Mouse (Mus musculus): ENCODE results near the gene Rin2.

Gene Rin2

DNA sequence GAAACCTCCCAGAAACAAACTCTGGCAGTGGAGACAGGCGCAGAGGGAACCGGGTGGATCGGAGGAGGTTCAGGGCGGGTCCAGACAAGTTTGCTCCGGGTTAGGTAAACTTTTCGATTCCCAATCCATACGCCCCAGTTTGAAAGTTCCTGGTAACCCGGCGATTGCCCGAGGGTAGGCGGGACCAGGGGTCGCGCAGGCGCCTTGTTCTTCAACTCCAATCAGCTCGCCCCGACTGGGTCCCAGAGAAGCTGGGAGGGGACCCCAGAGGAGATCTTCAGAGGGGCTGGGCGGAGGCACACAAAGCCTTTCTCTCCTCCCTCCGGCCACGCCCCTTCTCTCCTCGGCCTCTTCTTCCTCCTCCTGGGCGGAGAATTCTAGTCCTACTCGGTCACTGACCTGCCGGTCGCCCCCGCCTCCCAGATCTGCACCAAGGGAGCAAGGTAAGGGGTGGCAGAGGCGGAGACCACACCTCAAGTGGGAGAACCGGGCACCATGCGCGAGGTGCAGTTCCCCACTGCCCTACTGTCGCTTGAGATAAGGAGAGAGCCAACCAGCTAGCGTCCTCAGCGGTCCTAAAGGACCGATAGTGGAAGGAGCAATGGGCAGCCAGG lies at the start of gene Rin2:
Gene Rin2, plus strand, starts transcription at position 74 of the 614 bp plus-strand sequence.
- in situ Hi-C loops (cut with MboI, MseI), result no loop called here

DNA sequence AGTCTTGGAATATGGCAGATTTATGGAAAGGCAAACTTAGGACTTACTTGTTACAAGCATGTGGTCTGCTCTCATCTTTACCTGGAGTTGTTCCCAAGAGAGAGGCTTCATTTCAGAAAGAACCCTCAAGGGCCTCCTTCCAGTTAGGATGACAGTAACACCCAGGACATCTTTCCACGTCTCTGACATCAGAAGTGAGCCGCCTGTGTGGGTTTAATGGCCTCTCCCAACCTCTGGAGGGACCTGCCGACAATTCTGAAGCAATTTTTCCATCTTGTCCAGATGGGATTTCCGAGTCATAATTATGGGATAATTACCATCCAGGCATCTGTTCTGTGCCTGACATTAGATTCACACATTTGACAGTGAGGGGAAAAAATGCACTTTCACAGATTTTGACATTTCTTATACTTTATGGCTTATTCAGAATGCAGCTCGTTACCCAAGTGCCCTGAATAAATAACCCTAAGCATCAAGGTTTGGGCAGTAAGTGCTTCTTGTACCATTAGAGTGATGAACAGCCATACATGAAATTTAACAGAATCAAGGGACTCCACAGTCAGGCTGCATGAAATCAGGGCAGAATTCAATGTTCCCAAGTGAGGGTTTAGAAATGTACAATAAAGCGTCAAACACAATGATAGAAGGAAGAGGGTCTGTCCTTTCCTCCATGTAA lies 43.8 kb upstream of the Rin2 start:
- in situ Hi-C loops (cut with MboI, MseI), result no loop called here

DNA sequence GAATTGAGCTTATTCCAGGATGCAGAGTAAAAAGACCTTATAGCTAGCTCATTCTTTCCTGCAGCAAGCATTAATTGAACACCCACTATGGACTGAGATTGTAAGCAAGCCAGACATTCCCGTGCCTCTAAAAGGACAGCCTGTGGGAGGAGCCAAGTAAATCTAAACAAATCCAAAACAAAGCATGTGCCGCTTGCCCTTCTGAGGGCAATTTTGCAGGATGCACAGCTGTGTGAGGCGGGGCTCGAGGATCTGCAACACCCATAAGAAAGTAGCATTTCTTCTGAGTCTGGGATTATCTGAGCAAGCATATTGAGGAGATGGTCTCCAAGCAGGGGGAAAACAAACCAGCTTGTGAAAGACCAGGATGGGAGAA lies 43.2 kb upstream of the Rin2 start:
- in situ Hi-C loops (cut with MboI, MseI), result no loop called here

DNA sequence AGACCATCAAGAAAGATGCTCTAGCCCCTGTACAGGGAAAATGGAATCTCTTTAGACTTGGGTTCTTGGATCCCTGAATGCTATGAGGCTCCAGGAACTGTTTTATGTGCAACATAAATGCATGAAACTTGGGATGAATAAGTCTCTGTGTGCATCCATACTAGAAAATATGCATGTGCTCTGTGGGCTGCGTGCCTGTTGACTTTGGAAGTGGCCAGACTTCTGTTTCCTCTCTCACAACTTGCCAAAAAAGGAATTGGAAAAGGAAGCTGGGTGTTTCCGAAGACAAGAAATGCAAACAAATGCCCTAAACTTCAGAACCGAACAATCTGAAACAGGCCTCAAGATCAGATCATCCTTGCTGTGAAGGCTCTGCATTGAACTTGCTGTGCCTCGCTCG lies 41.2 kb upstream of the Rin2 start:
- in situ Hi-C loops (cut with MboI, MseI), result no loop called here

DNA sequence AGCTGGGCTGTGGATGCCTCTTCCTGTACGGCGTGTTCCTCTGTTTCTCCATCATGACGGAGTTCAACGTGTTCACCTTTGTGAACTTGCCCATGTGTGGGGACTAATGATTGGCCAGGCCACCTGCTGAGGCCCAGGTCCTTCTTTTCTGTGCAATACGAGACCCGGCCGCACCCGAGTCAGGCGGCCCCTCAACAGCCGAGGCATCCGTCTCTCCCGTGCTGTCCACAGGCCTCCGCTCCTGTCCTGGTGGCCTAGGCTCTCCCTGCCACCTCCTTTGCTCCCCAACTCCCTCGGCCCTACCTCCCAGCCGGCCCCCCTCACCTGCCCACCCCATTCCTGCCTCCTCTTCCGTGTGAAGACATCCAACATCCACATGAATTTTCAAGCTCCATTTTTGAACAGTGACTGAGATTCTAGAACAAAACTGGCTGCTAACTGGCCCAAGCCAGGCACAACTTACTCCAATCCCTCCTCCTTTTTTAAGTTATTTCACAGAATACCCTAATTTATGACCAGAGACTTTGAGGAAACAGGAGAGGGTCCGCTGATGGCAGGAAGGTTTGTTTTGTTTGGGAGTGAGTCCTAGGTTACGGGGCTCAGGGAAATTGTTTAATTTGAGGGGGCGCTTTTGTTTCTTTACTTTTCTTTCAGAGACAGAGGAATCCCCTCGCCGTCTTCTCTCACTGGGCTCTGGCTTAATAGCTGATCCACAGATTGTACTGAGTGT lies 34.6 kb upstream of the Rin2 start:
- in situ Hi-C loops (cut with MboI, MseI), result no loop called here

DNA sequence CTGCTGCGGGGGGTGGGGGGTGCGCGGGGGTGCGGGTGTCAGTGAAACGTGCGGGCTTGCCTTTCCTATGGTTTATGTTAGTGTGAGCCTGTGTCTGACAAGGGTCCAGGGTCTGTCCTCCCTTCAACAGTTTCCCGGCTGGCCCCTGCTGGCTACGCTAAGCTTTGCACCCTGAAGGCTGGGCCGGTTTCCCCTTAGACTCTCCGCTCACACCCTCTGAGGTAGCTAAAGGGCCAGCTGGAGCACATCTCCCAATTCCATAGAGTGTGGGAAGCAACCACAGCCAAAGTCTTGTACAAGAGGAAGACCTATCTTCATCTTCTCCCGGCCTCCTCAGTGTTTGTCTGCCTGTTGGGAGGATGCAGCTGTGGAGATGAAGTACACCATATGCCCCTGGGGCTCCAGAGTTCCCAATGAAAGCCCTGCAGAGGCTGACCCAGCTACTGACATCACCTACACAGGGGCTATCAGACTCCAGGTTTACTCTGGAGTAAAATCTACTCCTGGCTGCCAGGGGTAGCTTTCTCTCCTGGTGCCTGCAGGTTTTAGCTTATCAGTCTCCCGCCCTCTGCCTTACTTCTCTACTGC lies 19.5 kb upstream of the Rin2 start:
- in situ Hi-C loops (cut with MboI, MseI), result no loop called here

DNA sequence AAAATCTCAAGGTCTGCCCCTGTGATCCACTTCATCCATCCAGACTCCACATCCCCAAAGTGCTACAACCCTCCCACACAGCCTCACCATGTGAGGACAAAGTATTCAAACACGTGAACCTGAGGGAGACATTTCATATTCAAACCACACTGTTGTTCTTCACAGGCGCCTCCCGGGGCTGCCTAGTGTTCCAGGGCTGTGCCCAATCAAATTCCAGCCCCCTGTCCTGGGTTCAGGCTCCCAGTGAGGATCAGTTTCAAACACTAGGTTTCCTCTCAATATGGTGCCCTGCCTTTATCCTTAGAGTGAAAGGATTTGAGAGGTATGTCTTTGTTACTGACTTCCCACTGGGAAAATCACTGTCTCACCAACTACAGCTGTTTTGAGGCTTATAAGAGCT lies 18.9 kb upstream of the Rin2 start:
- in situ Hi-C loops (cut with MboI, MseI), result no loop called here

DNA sequence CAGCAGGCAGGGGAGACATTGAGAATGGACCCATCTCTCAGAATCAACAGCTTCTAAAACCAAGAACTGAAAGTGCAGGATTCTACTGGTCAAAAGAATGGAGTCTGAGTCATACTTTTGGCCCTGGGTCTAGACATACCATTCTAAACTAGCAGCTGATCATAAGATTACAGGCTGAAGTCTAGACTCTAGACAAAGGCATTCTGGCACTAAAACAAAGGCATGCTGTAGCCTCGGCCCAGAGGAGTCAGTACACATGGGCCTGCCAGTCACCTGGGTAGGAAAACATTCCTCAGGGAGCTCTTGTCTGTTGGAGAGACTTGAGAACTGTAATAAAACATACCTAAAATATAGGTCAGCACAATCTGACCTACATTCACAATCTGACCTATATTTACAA lies 18.3 kb upstream of the Rin2 start:
- in situ Hi-C loops (cut with MboI, MseI), result no loop called here

DNA sequence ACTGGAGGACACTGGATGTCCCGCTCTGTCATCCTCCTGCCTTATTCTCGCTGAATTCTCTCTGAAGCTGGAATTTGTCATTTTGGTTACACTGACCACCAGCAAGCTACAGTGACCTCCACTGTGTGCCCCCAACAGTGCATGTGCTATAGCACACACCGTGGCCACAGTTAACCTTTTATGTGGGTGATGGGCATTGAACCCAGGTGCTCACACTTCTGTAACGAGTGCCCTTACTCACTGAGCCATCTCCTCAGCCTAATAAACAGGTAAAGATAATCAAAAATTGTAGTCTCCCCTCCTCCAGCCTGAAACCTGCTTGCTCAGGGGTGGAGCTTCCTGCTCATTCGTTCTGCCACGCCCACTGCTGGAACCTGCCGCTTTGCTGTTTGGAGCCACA lies 13.8 kb upstream of the Rin2 start:
- in situ Hi-C loops (cut with MboI, MseI), result no loop called here

DNA sequence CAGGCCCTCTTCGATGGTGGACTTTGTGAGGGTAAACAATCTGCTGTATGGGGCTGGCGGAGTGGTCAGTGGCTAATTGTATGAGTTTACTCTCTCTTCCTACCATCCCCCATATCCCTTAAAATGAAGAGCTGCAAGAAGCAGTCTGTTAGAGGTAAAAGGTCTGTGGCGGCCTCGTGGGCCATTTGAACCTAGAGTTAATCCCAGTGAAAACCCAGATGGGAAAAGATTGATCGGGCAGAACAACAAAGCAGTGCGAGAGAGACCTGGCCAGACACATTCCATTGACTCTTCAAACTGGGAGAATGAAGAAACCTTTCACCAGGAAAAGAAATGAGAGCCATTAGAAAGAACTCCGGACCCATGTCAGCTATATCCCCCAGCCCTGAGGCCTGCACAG lies 11.1 kb upstream of the Rin2 start:
- in situ Hi-C loops (cut with MboI, MseI), result no loop called here

DNA sequence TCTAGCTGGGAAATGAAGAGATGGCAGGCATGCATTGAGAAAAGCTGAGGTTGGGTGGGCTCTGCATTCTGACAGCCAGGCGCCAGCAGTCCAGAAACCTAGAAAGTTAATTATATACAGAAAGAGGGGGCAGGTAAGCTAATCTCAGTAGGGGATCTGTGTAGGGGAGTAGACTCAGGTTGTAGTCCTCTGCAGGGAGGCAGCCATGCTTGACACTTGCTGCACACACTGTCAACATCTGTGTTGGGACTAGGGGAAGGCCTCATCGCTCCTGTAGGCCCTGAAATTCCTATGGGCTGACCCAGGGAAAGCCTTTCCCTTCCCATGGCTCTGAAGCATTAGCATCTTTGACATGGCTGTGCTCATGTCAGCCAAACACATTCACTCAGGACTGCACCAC lies 10.7 kb upstream of the Rin2 start:
- in situ Hi-C loops (cut with MboI, MseI), result no loop called here

DNA sequence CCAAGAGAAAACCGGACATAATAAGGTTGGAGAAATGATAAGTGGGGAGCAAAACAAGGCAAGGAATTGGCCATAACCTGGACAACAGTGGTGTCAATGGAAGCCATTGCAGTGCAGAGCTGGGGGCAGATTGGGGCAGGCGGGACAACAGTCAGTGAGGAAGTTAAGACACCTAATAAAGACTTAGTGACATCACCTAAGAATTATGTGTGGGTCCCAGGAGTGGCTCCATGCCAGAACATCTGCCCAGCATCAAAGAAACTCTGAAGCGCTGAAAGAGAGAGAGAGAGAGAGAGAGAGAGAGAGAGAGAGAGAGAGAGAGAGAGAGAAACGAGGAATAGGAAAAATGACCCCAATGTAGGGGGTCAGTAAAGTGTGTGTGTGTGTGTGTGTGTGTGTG lies 6.9 kb upstream of the Rin2 start:
- in situ Hi-C loops (cut with MboI, MseI), result no loop called here

DNA sequence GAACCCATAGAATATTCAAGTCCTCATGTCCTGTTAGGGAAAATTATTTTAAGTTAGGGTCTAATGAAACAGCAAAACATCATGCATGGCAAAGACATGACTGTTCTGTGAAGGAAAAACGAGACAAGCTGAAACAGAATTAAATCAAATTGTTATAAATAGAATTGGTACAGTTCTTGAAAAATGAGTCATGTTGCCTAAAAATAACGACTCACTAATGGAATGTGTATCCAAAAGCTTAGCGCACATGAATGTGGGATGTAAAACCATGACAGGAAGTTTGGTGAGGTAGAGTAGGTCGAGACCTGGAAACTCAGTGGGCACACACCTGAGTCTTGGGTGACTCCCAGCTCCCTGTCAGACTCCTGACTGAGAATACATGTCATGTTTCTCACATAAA lies 4.9 kb upstream of the Rin2 start:
- in situ Hi-C loops (cut with MboI, MseI), result no loop called here

DNA sequence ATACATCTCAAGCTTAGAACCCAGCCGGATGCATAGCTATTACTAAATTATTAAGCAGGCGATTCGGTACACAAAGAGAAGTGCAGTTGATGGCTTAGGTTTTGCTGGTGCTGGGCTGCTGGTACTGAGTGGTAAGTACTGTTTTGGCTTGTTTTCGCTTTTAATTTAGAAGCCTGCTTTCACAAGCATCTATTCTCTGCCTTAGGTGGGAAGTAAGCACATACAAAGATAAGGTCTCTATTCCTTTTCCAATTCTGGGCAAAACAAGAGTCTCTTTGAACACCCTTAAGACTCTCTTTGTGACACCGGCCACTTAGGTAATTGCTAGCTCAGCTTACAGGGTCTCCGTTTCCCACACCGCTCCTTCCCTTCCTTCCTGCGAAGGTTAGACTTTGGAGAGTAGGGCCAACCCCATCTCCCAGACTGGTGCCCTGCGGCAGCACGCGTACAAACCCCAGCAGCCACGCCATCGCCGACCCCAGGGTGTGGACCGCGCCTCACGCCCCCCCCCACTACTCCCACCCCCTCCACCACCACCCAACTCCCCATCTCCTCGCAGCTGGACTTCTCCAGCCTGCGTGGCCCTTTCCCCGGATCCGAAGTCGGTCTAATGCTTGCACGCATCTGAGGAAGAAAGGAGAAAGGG lies 396 bp upstream of the Rin2 start:
- in situ Hi-C loops (cut with MboI, MseI), result no loop called here

DNA sequence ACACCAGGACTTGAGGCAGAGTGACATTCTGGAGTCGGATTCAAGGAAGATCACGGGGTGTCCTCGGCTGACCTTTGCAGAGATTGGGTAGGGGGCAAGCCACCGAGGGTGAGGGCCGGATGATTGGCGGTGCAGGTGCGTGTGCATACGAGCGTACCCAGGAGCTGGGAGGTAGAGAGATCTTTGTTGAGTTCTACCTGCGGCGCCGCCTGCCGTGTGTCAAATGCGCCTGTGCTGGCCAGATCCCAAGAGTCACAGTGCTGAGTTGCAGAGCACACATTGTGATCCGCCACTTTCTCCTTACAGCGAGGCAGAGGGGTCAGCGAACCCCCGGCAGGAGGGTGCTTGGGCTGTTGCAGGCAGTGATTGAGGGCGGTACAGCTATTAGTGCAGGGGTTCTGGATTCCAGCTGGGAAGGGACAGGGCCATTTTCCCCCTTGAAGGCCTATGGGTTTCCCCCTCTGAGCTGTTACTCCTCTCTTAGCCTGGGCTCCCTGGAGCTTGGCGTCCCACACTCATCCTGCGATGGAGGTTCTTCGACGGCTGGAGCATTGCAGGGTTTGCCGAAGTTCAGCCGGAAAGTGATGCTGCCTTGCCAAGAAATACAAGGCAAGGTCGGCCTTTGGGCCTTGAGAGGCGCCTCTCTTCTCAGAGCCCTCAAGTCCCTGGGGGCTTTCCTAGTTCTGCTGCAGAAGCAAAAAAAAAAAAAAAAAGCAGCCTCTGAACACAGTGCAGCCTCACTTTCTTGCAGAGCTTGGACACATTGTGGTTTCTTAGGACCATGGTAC lies 935 bp downstream of the Rin2 start:
- in situ Hi-C loops (cut with MboI, MseI), result no loop called here

DNA sequence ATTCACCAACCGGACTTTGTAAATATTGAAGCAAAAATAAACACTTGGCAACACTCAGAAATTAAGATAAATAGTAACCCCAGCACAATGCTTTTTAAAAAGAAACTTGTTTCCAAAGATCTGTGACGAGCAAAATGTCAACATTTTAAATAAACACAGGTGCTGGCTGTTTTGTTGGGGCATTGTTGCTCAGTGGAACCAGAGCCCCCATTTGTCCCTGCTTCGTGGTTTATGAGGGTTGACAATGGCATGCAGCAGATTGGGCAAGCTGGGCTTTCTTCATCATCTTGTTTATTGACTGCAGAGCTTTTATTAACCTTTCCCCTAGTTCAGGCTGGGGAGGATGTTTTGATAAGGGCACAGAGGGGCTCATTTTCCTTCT lies 1.5 kb downstream of the Rin2 start:
- in situ Hi-C loops (cut with MboI, MseI), result no loop called here

DNA sequence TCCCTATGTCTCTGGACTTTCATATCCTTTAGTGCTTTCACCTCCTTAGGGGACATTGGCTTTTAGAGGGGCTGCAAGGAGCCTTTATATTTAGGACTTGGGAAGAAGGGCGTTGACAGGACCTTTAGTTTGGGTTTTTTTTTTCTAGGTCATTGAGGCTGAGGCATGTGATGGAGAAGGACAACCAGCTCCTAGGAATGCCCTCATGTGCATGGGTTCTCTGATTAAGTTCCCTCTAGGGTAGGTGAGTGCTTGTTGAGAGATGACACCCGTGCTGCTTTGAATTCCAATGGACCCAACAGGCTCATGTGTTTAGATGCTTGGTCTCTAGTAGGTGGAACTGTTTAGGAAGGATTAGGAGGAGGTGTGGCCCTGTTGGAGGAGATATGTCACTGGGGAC lies 1.9 kb downstream of the Rin2 start:
- in situ Hi-C loops (cut with MboI, MseI), result no loop called here

DNA sequence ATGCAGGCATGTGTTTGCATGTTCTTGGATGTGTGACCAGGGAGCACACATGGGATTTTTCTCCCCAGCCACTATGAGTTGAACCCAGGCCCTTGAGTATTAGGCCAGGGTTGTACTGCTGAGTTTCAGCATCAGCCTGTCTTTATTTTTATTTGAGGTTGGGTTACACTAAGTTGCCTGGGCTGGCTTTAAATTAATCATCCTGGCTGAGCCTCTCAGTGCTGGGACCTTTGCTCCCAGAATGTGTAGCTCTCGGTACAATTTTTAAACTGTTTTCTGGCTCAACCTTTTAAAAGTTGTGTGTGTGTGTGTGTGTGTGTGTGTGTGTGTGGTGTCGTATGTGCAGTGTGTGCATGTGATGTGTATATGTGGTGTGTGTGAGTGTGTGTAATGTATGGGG lies 5.1 kb downstream of the Rin2 start:
- in situ Hi-C loops (cut with MboI, MseI), result no loop called here

DNA sequence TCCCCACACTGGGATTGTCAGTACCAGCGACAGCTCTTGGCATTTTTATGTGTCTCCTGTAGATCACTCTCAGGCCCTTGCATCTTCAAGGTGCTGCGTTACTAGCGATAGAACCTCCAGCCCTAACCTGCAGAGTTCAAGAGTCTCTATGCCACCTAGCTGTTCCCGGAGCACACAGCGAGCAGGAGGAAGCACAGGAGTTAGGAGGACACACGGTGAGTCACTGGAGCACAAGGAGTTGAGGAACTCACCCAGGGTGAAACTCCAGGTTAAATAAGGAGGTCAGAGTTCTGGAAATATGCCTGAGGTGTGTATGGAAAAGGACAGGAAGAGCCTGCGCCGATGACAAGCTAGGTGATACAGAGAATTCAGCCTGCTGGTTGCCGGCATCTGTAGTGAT lies 5.7 kb downstream of the Rin2 start:
- in situ Hi-C loops (cut with MboI, MseI), result no loop called here

DNA sequence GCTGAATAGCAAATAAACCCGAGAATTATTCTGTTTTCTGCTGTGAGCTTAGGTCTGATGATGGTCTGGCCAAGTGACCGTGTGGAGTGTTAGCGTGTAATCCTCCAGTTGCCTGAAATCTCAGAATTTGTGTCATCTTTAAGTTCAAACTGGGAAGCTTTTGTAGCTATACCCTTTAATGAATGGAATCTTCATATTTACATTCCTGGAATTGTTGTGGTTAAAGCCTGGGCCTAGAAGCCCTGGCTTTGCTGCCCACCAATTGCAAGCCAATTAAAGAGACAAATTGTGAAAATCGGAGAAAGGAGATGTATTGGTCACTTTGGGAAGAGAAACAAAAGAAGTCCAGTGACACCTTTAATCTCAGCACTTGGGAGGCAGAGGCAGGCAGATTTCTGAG lies 6.6 kb downstream of the Rin2 start:
- in situ Hi-C loops (cut with MboI, MseI), result no loop called here

DNA sequence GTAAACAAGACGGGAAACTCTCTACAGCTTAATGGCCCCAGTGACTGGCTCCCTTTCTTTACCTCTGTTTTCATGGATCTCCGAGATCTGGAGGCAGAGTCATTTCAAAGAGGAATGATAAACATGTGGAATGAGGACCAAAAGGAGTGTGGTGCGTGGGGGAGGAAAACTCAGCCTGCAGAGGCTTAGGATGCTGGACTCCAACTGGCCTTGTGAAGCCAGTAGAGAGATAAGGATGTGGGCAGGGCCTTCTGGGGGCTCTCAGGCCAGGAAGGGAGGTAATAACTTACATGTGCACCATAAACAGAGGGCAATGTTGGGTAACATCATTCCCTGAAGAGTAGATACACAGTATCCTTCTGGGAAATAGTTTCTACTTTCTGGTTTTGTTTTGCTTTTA lies 7.9 kb downstream of the Rin2 start:
- in situ Hi-C loops (cut with MboI, MseI), result no loop called here

DNA sequence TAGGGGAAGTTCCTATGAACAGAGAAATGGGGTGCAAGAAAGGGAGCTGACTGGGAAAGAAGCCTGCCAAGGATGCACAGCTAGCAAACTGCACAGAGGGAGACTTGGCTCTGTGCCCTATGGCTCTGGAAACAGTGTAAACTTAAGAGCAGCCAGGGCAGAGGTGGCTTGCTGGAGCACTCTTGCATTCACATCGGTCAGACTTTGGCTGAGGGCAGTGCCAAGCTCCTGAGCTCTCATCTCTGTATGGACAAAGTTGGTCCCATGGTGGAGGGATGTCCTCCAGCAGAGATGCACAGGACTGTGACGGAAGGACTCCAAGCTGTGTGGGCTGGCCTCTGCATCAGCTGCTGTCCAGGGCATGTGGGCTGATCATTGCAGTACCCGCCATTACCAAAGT lies 8.5 kb downstream of the Rin2 start:
- in situ Hi-C loops (cut with MboI, MseI), result no loop called here

All from T-helper 2 cell (primary cell).